Mouse (Mus musculus) ES-Bruce4 (cell line): ENCODE measurements at regions not wholly inside any gene's neighbourhood (a gene's known extent, or its start where the extent isn't known, plus 50 kb on each side); places are given as distances from the start of the nearest gene placed in this dataset.

Experiments
- CTCF ChIP-seq: IDR thresholded peaks from one replicate; pipeline ENCODE4 v1.8.1; 2011; ENCODE audit warnings: low read depth, low read length
- EP300 ChIP-seq: IDR thresholded peaks from 2 replicates; pipeline ENCODE4 v1.6.1; 2011; ENCODE audit warnings: low read depth, low read length; ENCODE audit not compliant: insufficient read depth

- no peak for TF ChIP-seq EP300
- no peak for TF ChIP-seq CTCF
Measured at GRCm38 (mm10) chr4:31381069-31381969, 582.6 kb upstream of the Map3k7 start.
